Mouse (Mus musculus): ENCODE measurements around the gene Pnpla2.

DNA sequence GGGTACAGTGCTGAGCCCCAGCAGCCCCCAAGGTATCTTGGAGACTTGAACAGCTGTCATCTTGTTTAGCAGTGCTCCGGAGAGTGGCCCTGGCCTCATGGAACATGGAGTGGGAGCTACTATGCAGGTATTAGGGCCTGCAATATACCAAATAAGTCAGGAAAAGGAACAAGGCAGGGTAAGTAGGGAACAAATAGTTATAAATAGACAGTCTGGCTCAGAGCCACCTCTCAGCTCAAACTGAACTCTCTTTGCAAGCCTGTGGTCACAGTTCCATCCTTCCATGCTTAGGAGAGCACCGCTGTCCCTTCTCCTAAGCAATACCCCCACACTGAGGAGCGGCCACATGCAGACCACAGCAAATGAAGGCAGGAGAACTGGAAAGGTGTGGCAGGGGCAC is 42.6 kb downstream of the Pnpla2 start:
- TF ChIP-seq POLR2A (IDR thresholded peaks at IDR 0.05; ENCODE audit: control insufficient read depth, low read depth, low read length) (no peak), CTCF (IDR thresholded peaks at IDR 0.05; ENCODE audit: control insufficient read depth, insufficient read depth, insufficient replicate concordance, low read depth, low read length) (no peak)
